ENCODE assay signal across 8 mouse cellular contexts in genomic region chr17:28407418-28408250, GRCm38 (mm10). TPM values are rescaled to one million over a fixed set of nuclear protein-coding genes. Genes with fewer than 3 reads are reported as not detected.
DNase-seq lines count a peak whose midpoint lies in the region; ATAC-seq lines count a peak whose summit lies in the region.

No protein-coding gene starts in this region.

- H3K27me3 ChIP-seq in hindbrain, embryonic 16.5 days (replicated peaks; ENCODE audit: control insufficient read depth, insufficient read depth, low read length) = no peaks in the 10 kb centered on the region

- no peak overlapping the region for H3K4me3 ChIP-seq in hindbrain, embryonic 16.5 days (ENCODE audit: low read length)

- no peak overlapping the region for H3K4me2 ChIP-seq in hindbrain, embryonic 16.5 days (ENCODE audit: low read length)

- peak; percentile 79 for DNase-seq in Muller cell, postnatal 12 days (ENCODE audit: inconsistent ontology term)
- DNase-seq in cerebellum, adult 9-11 months = peak; percentile 65
- DNase-seq in frontal cortex, postnatal 25 days (ENCODE audit: low spot score in 2 of 2) = peak; percentile 72 to 76
- peak; percentile 87 for DNase-seq in left cerebral cortex, adult 11 months (ENCODE audit: low spot score)
- peak; percentile 95 for DNase-seq in lung, postnatal 36 days
- peak; percentile 86 for DNase-seq in retina, embryonic 14.5 days (ENCODE audit: low spot score)
- DNase-seq in thymus, postnatal 25 days = peak; percentile 86

- no peak overlapping the region for H3K27ac ChIP-seq in hindbrain, embryonic 16.5 days (ENCODE audit: low read depth, low read length)

- no peaks in the 10 kb centered on the region for H3K9me3 ChIP-seq in hindbrain, embryonic 16.5 days (ENCODE audit: control insufficient read depth, low read length)

- peak; percentile 92 for ATAC-seq in hindbrain, embryonic 16.5 days

- WGBS in hindbrain, embryonic 16.5 days = 42% methylated on average over 15 of the region's 15 CpGs

- H3K9ac ChIP-seq in hindbrain, embryonic 16.5 days (ENCODE audit: low read depth, low read length) = no peak overlapping the region

- peaks cover 12% of the 10 kb centered on the region for H3K36me3 ChIP-seq in hindbrain, embryonic 16.5 days (ENCODE audit: control insufficient read depth, insufficient read depth, low read length)

- H3K4me1 ChIP-seq in hindbrain, embryonic 16.5 days (ENCODE audit: control insufficient read depth, insufficient read depth, low read depth, low read length) = no peaks in the 10 kb centered on the region; the same call in 1 of the 2 replicates

RNA-seq across cellular contexts. Expression of gene Tulp1, which starts 42.6 kb away (rescaled TPM):
- polyA plus RNA-seq in hindbrain, embryonic 16.5 days (2015; fragmentation: Nextera tagmentation; extraction: Ambion mirVana) = 1.5 and 1.6 TPM in 2 replicates

RNA-seq across cellular contexts. Expression of gene Tead3, which starts 57.0 kb away (rescaled TPM):
- 1.4 and 2.0 TPM in 2 replicates for polyA plus RNA-seq in hindbrain, embryonic 16.5 days (2015; fragmentation: Nextera tagmentation; extraction: Ambion mirVana)
